Mouse (Mus musculus) MEL-GATA-1-ER (cell line): ENCODE data around the gene Col17a1.
A peak's percentile ranks its signal among the peaks of the same experiment; 100 is the strongest.

Source experiments
- DNase-seq: peaks from one replicate; pipeline ENCODE4 v3.0.0-alpha.2; 2012; ENCODE audit warnings: low read depth; ENCODE audit errors: extremely low read depth

Col17a1 gene

GRCm38 (mm10) chr19:47608513-47608912 lies 83.4 kb downstream of the Col17a1 start:
- DNase-seq = peak; percentile 18
